Mouse (Mus musculus): ENCODE measurements around the gene Cuedc2. TPM values are rescaled to one million over a fixed set of nuclear protein-coding genes. Genes with fewer than 3 reads are reported as not detected.

Cuedc2 gene
- polyA plus RNA-seq (2014; fragmentation: Nextera tagmentation; extraction: Ambion mirVana) = 151 and 169 TPM in 2 replicates

DNA sequence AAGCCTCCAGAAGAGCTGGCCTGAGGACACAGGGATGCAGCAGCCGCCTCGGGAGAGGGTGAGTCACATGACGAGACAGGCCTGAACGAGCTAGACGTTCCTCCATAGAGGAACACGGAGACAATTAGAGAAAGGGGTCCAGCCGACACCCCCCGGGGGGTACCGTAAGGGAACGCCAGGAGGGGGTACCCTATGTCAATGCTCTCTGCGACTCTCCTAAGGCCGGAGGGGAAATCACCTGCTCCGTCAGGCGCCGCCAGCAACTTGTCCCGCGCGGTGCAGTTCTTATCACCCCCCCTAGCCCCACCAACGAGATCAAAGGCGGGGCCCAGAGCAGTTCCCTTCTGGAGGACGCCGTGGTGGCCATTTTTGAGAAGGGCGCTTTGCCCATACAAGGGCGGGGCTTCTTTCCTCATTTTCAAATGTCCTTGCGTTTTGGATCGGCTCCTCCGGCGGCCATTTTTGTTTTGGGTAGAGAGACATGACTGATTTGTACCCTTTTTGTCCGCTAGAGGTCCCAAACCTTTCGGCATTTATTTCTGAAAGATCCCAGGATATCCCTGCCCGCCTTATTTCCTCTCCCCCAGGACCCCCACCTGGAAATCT, at the start of gene Cuedc2:
Gene Cuedc2, minus strand, starts transcription at position 372 of the 606 bp plus-strand sequence.
- H3K4me1 ChIP-seq (ENCODE audit: control insufficient read depth, insufficient read depth, low read length) = peaks cover 9% of the 10 kb centered on the region; the same call in 1 of the 2 replicates
- under 1% methylated on average over 31 of the region's 31 CpGs for WGBS
- no peaks in the 10 kb centered on the region for H3K9me3 ChIP-seq (ENCODE audit: control insufficient read depth, low read depth, low read length)
- peak within 1 kb of the TSS; percentile 49 for H3K9ac ChIP-seq (replicated peaks; ENCODE audit: low read depth, low read length)
- H3K4me2 ChIP-seq (replicated peaks; ENCODE audit: low read depth, low read length) = peak within 1 kb of the TSS; percentile 62
- no peaks in the 10 kb centered on the region for H3K36me3 ChIP-seq (ENCODE audit: control insufficient read depth, insufficient read depth, low read length)
- peak; percentile 89 for ATAC-seq (ENCODE audit: insufficient number of reproducible peaks, insufficient read depth, low FRiP score, low read depth)
- no peaks in the 10 kb centered on the region for H3K27me3 ChIP-seq (ENCODE audit: control insufficient read depth, insufficient read depth, low read length)
- peak within 1 kb of the TSS; percentile 21 for H3K27ac ChIP-seq (ENCODE audit: low read length)
- H3K4me3 ChIP-seq (ENCODE audit: low read depth, low read length) = peak within 1 kb of the TSS; percentile 59

DNA sequence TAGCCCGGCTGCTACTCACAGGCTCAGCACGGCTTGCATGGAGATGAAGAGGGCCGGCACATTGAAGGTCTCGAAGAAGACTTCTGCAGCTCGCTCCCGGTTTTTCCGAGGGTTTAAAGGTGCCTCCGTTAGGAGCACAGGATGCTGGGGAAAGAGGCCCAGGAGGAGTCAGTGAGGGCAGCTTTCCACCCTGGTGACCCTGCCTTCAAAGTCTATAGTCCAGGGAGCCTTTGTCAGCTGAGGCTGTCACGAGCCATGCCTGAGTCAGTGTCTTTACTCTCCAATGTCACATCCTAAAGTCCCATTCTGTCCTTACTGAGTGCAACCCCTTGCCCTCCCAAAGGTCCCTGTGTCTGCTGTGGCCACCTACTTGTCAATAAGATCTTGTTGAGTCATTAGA, 43.8 kb upstream of the Cuedc2 start:
- no peaks in the 10 kb centered on the region for H3K9me3 ChIP-seq (ENCODE audit: control insufficient read depth, low read depth, low read length)
- H3K27me3 ChIP-seq (ENCODE audit: control insufficient read depth, insufficient read depth, low read length) = no peaks in the 10 kb centered on the region
- ATAC-seq (ENCODE audit: insufficient number of reproducible peaks, insufficient read depth, low FRiP score, low read depth) = no peak
- H3K4me3 ChIP-seq (ENCODE audit: low read depth, low read length) = no peak overlapping the region
- WGBS = 90% methylated on average over 9 of the region's 9 CpGs
- H3K9ac ChIP-seq (replicated peaks; ENCODE audit: low read depth, low read length) = no peak overlapping the region
- H3K4me2 ChIP-seq (replicated peaks; ENCODE audit: low read depth, low read length) = no peak overlapping the region
- H3K27ac ChIP-seq (ENCODE audit: low read length) = no peak overlapping the region
- H3K36me3 ChIP-seq (ENCODE audit: control insufficient read depth, insufficient read depth, low read length) = peaks cover 86% of the 10 kb centered on the region
- H3K4me1 ChIP-seq (ENCODE audit: control insufficient read depth, insufficient read depth, low read length) = no peaks in the 10 kb centered on the region

- Histone ChIP-seq H3K36me3 (ENCODE audit: control insufficient read depth, insufficient read depth, low read length) (peaks cover 36% of the 10 kb centered on the region), H3K4me2 (replicated peaks; ENCODE audit: low read depth, low read length) (no peak overlapping the region), H3K27ac (ENCODE audit: low read length) (no peak overlapping the region), H3K9ac (replicated peaks; ENCODE audit: low read depth, low read length) (no peak overlapping the region), H3K4me3 (ENCODE audit: low read depth, low read length) (no peak overlapping the region), H3K9me3 (ENCODE audit: control insufficient read depth, low read depth, low read length) (no peaks in the 10 kb centered on the region), H3K27me3 (ENCODE audit: control insufficient read depth, insufficient read depth, low read length) (no peaks in the 10 kb centered on the region), H3K4me1 (ENCODE audit: control insufficient read depth, insufficient read depth, low read length) (no peaks in the 10 kb centered on the region)
- WGBS = 17% methylated on average over 4 of the region's 4 CpGs
- ATAC-seq (ENCODE audit: insufficient number of reproducible peaks, insufficient read depth, low FRiP score, low read depth) = no peak
These were observed 37.4 kb upstream of the Cuedc2 start for GRCm38 (mm10) chr19:46375891-46376290.

DNA sequence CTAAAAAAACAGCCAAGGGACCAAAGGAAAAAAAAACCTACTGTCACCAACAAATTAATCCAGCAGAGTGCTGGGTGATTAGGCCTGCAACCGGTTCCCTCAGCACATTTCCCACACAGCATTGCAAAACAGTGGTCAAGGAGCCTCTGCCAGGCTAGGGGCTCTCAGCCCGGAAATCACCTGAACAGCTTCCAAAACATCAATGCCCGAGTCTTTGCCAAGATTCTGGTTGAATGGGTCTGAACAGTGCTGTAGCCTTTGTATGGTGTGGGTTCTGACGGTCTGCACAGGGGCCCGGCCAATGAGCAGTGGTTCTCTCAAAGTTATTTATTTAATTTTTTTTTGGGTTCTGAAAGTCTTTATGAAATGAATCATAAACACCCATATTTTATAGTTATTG, 37.0 kb upstream of the Cuedc2 start:
- Histone ChIP-seq H3K9me3 (ENCODE audit: control insufficient read depth, low read depth, low read length) (no peaks in the 10 kb centered on the region), H3K27ac (ENCODE audit: low read length) (no peak overlapping the region), H3K27me3 (ENCODE audit: control insufficient read depth, insufficient read depth, low read length) (no peaks in the 10 kb centered on the region), H3K4me3 (ENCODE audit: low read depth, low read length) (no peak overlapping the region), H3K36me3 (ENCODE audit: control insufficient read depth, insufficient read depth, low read length) (peaks cover 32% of the 10 kb centered on the region), H3K9ac (replicated peaks; ENCODE audit: low read depth, low read length) (no peak overlapping the region), H3K4me2 (replicated peaks; ENCODE audit: low read depth, low read length) (no peak overlapping the region), H3K4me1 (ENCODE audit: control insufficient read depth, insufficient read depth, low read length) (no peaks in the 10 kb centered on the region)
- no peak for ATAC-seq (ENCODE audit: insufficient number of reproducible peaks, insufficient read depth, low FRiP score, low read depth)
- WGBS = 56% methylated on average over 5 of the region's 5 CpGs

- ATAC-seq (ENCODE audit: insufficient number of reproducible peaks, insufficient read depth, low FRiP score, low read depth) = no peak
These were observed 36.1 kb upstream of the Cuedc2 start for GRCm38 (mm10) chr19:46374477-46375088.

DNA sequence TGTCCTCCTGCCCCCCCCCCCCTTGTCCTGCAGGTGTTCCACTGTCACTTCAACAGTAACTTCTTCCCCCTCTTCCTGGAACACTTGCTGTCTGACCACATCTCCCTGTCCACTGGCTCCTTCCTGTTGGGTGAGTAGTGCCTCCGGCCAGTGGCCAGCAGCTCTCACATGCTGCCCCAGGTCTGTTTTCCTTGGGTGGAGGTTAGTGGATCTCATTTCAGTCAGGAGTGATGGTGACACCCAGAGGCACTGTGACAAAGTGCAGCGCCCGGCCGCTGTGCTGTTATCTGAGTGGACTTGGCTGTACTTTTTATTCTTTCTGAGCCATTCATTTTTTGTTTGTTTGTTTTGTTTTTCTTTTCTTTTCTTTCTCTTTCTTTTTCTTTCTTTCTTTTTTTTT, 30.7 kb upstream of the Cuedc2 start:
- Histone ChIP-seq H3K9ac (replicated peaks; ENCODE audit: low read depth, low read length) (no peak overlapping the region), H3K36me3 (ENCODE audit: control insufficient read depth, insufficient read depth, low read length) (no peaks in the 10 kb centered on the region), H3K4me2 (replicated peaks; ENCODE audit: low read depth, low read length) (no peak overlapping the region), H3K27ac (ENCODE audit: low read length) (no peak overlapping the region), H3K4me1 (ENCODE audit: control insufficient read depth, insufficient read depth, low read length) (no peaks in the 10 kb centered on the region), H3K9me3 (ENCODE audit: control insufficient read depth, low read depth, low read length) (no peaks in the 10 kb centered on the region), H3K4me3 (ENCODE audit: low read depth, low read length) (no peak overlapping the region), H3K27me3 (ENCODE audit: control insufficient read depth, insufficient read depth, low read length) (no peaks in the 10 kb centered on the region)
- 25% methylated on average over 4 of the region's 4 CpGs for WGBS
- ATAC-seq (ENCODE audit: insufficient number of reproducible peaks, insufficient read depth, low FRiP score, low read depth) = no peak

More at GRCm38 (mm10) chr19:46374477-46375088, 36.1 kb upstream of the Cuedc2 start:
- Histone ChIP-seq H3K9ac (replicated peaks; ENCODE audit: low read depth, low read length) (no peak overlapping the region; the same call in 1 of the 2 replicates), H3K4me3 (ENCODE audit: low read depth, low read length) (no peak overlapping the region), H3K36me3 (ENCODE audit: control insufficient read depth, insufficient read depth, low read length) (peaks cover 23% of the 10 kb centered on the region), H3K27ac (ENCODE audit: low read length) (no peak overlapping the region), H3K4me1 (ENCODE audit: control insufficient read depth, insufficient read depth, low read length) (no peaks in the 10 kb centered on the region), H3K27me3 (ENCODE audit: control insufficient read depth, insufficient read depth, low read length) (no peaks in the 10 kb centered on the region), H3K9me3 (ENCODE audit: control insufficient read depth, low read depth, low read length) (no peaks in the 10 kb centered on the region), H3K4me2 (replicated peaks; ENCODE audit: low read depth, low read length) (no peak overlapping the region)
- WGBS = 54% methylated on average over 21 of the region's 21 CpGs

DNA sequence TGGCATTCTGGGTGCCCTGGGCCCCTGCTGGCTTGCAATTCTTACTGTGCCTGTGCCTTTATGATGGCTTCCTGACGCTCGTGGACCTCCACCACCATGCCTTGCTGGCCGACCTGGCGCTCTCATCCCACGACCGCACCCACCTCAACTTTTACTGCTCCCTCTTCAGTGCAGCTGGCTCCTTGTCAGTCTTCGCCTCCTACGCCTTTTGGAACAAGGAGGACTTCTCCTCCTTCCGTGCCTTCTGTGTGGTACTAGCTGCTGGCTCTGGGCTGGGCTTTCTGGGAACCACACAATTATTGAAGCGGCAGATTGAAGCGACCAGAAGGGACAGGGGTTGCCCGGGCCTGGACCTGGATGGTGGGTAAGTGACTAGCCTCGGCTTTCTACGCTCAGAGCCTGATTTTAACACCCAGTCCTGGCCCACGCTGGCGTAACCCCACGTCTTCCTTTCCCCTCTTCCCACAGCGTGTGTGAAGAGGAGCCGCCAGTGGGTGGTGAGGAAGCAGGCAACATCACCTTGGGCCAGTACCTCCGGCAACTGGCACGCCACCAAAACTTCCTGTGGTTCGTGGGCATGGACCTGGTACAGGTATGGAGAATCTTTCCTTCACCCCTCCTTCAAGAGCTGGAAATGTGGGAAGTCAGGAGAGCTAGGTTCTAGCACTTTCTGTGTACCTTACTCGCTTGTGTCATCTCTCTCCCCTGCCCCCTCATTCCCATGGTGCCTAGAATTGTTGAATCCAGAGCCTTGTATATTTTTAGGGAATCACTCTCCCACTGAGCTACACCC, 29.5 kb upstream of the Cuedc2 start:
- H3K9ac ChIP-seq (replicated peaks; ENCODE audit: low read depth, low read length) = no peak overlapping the region
- H3K9me3 ChIP-seq (ENCODE audit: control insufficient read depth, low read depth, low read length) = no peaks in the 10 kb centered on the region
- 88% methylated on average over 23 of the region's 23 CpGs for WGBS
- H3K27me3 ChIP-seq (ENCODE audit: control insufficient read depth, insufficient read depth, low read length) = no peaks in the 10 kb centered on the region
- no peaks in the 10 kb centered on the region for H3K36me3 ChIP-seq (ENCODE audit: control insufficient read depth, insufficient read depth, low read length)
- no peak overlapping the region for H3K4me3 ChIP-seq (ENCODE audit: low read depth, low read length)
- H3K4me2 ChIP-seq (replicated peaks; ENCODE audit: low read depth, low read length) = no peak overlapping the region
- no peak overlapping the region for H3K27ac ChIP-seq (ENCODE audit: low read length)
- ATAC-seq (ENCODE audit: insufficient number of reproducible peaks, insufficient read depth, low FRiP score, low read depth) = no peak
- no peaks in the 10 kb centered on the region for H3K4me1 ChIP-seq (ENCODE audit: control insufficient read depth, insufficient read depth, low read length)

GRCm38 (mm10) chr19:46363294-46364009, 24.9 kb upstream of the Cuedc2 start:
- no peak for ATAC-seq (ENCODE audit: insufficient number of reproducible peaks, insufficient read depth, low FRiP score, low read depth)
- Histone ChIP-seq H3K27me3 (ENCODE audit: control insufficient read depth, insufficient read depth, low read length) (no peaks in the 10 kb centered on the region), H3K4me3 (ENCODE audit: low read depth, low read length) (no peak overlapping the region), H3K9me3 (ENCODE audit: control insufficient read depth, low read depth, low read length) (no peaks in the 10 kb centered on the region), H3K4me2 (replicated peaks; ENCODE audit: low read depth, low read length) (no peak overlapping the region), H3K36me3 (ENCODE audit: control insufficient read depth, insufficient read depth, low read length) (no peaks in the 10 kb centered on the region), H3K4me1 (ENCODE audit: control insufficient read depth, insufficient read depth, low read length) (no peaks in the 10 kb centered on the region), H3K27ac (ENCODE audit: low read length) (no peak overlapping the region), H3K9ac (replicated peaks; ENCODE audit: low read depth, low read length) (no peak overlapping the region)
- WGBS = 77% methylated on average over 11 of the region's 11 CpGs
